In the genomic region with DNA sequence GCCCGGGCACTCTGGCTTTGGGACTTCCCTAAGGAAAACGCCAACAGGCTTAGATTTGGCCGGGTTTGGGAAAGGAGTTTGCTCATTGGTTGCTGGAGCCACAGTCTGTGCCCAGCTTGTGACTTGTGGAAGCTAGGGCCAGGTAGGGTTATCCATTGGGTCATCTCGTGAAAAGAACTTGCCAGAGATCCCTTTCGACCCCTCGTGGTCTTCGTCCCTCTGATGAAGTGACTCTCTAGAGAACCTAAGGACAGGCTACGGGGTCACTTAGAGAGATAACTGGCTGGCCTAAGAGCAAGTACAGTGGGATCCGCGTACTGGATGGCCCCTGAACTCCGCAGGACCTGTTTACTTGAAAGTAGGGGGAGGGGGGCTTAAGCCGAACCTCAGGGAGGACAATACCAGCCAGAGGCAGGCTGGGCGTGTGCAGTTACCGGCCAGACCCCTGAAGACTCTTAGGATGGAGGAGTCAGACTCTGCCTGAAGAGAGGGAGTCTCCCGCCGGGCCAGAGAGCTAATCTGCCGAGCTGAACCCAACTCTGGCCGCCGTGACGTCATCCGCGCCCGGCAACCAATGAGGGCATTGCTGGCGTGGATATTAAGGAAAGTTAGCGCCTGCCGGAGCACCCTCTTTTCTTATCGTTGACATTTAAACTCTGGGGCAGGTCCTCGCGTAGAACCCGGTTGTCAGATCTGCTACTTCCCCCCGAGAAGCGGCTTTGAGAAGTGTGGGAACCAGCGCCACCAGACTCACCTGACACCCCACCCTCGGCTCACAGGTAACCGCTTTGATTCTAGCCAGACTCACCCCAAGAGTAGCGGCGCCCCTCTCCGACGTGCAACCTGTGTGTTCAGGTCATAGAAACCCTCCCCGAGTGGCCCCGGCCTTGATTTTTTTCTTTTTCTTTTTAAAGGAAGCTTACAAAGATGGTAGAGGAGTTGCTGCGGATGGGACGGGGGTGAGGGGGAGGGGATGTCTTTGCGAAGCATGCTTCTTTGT, we compare ENCODE assay signal across 8 mouse cellular contexts. TPM values are rescaled to one million over a fixed set of nuclear protein-coding genes. Genes with fewer than 3 reads are reported as not detected.
DNase-seq lines count a peak whose midpoint lies in the region; ATAC-seq and TF ChIP-seq lines count a peak whose summit lies in the region.

A gene (plus strand): TSS at position 630 of the 1,000 bp plus-strand sequence.

- no peak within 1 kb of the TSS for H3K9ac ChIP-seq in kidney, embryonic 14.5 days (ENCODE audit: low read depth, low read length)
- peak within 1 kb of the TSS; percentile 98 for H3K9ac ChIP-seq in forebrain, embryonic 11.5 days (ENCODE audit: low read length)
- H3K9ac ChIP-seq in liver, embryonic 13.5 days: no peak within 1 kb of the TSS
- H3K9ac ChIP-seq in stomach, postnatal 0 days (ENCODE audit: low read length): no peak within 1 kb of the TSS

- H3K4me2 ChIP-seq in kidney, embryonic 14.5 days (replicated peaks; ENCODE audit: low read depth, low read length): no peak within 1 kb of the TSS
- H3K4me2 ChIP-seq in forebrain, embryonic 11.5 days (ENCODE audit: low read depth, low read length, severe bottlenecking): peak within 1 kb of the TSS; percentile 93
- H3K4me2 ChIP-seq in liver, embryonic 13.5 days: peak within 1 kb of the TSS; percentile 19; the same call in 1 of the 2 replicates
- H3K4me2 ChIP-seq in stomach, postnatal 0 days (replicated peaks; ENCODE audit: low read depth): no peak within 1 kb of the TSS

- no peaks in the 10 kb centered on the region for H3K9me3 ChIP-seq in kidney, embryonic 14.5 days (ENCODE audit: control insufficient read depth, low read length)
- H3K9me3 ChIP-seq in forebrain, embryonic 11.5 days (ENCODE audit: control insufficient read depth, low read length): no peaks in the 10 kb centered on the region
- no peaks in the 10 kb centered on the region for H3K9me3 ChIP-seq in liver, embryonic 13.5 days (replicated peaks)
- no peaks in the 10 kb centered on the region for H3K9me3 ChIP-seq in stomach, postnatal 0 days (ENCODE audit: control insufficient read depth, low read length)

- no peak for TF ChIP-seq CTCF in brain, embryonic 14.5 days (IDR thresholded peaks at IDR 0.05; ENCODE audit: borderline replicate concordance, extremely low read depth, insufficient read depth, insufficient read length)
- TF ChIP-seq CTCF in stomach, postnatal 0 days (IDR thresholded peaks at IDR 0.05; ENCODE audit: low read depth): no peak

- H3K36me3 ChIP-seq in kidney, embryonic 14.5 days (ENCODE audit: control insufficient read depth, insufficient read depth, low read length): no peaks in the 10 kb centered on the region
- H3K36me3 ChIP-seq in forebrain, embryonic 11.5 days (ENCODE audit: control insufficient read depth, insufficient read depth, low read length): no peaks in the 10 kb centered on the region
- no peaks in the 10 kb centered on the region for H3K36me3 ChIP-seq in liver, embryonic 13.5 days
- no peaks in the 10 kb centered on the region for H3K36me3 ChIP-seq in stomach, postnatal 0 days (ENCODE audit: control insufficient read depth, insufficient read depth, low read length)

- H3K4me1 ChIP-seq in kidney, embryonic 14.5 days (ENCODE audit: control insufficient read depth, insufficient read depth, low read length): peaks cover 4% of the 10 kb centered on the region; the same call in 1 of the 2 replicates
- H3K4me1 ChIP-seq in forebrain, embryonic 11.5 days (replicated peaks; ENCODE audit: control insufficient read depth, insufficient read depth, low read length): peaks cover 26% of the 10 kb centered on the region
- H3K4me1 ChIP-seq in liver, embryonic 13.5 days (replicated peaks): peaks cover 6% of the 10 kb centered on the region
- H3K4me1 ChIP-seq in stomach, postnatal 0 days (replicated peaks; ENCODE audit: control insufficient read depth, insufficient read depth): 0 out of 2 replicates have a peak, but pooled peaks cover under 1% of the 10 kb centered on the region

- H3K27me3 ChIP-seq in kidney, embryonic 14.5 days (ENCODE audit: control insufficient read depth, insufficient read depth, low read length): peaks cover 97% of the 10 kb centered on the region
- H3K27me3 ChIP-seq in forebrain, embryonic 11.5 days (ENCODE audit: control insufficient read depth, insufficient read depth, low read length): peaks cover 67% of the 10 kb centered on the region
- peaks cover 100% of the 10 kb centered on the region for H3K27me3 ChIP-seq in liver, embryonic 13.5 days
- peaks cover 39% of the 10 kb centered on the region for H3K27me3 ChIP-seq in stomach, postnatal 0 days (ENCODE audit: control insufficient read depth, insufficient read depth, low read length)

- 1% methylated on average over 44 of the region's 44 CpGs for WGBS in kidney, embryonic 14.5 days
- WGBS in forebrain, embryonic 11.5 days: under 1% methylated on average over 44 of the region's 44 CpGs
- WGBS in liver, embryonic 13.5 days (ENCODE audit: insufficient replicate concordance): 2% methylated on average over 44 of the region's 44 CpGs
- 2% methylated on average over 44 of the region's 44 CpGs for WGBS in stomach, postnatal 0 days

- TF ChIP-seq EP300 in stomach, postnatal 0 days (optimal IDR thresholded peaks at IDR 0.05): no peak

- no peak for TF ChIP-seq POLR2A in brain, embryonic 14.5 days (IDR thresholded peaks at IDR 0.05; ENCODE audit: borderline replicate concordance, extremely low read depth, insufficient read depth, insufficient read length, poor library complexity, severe bottlenecking)

- H3K27ac ChIP-seq in kidney, embryonic 14.5 days (ENCODE audit: low read depth, low read length): no peak within 1 kb of the TSS
- H3K27ac ChIP-seq in forebrain, embryonic 11.5 days (ENCODE audit: low read depth, low read length): peak within 1 kb of the TSS; percentile 2; the same call in 1 of the 2 replicates
- H3K27ac ChIP-seq in liver, embryonic 13.5 days: no peak within 1 kb of the TSS
- no peak within 1 kb of the TSS for H3K27ac ChIP-seq in stomach, postnatal 0 days (replicated peaks)

- 0 out of 2 replicates have a peak, but pooled peaks have one; percentile 22 for ATAC-seq in kidney, embryonic 14.5 days (ENCODE audit: low FRiP score, low TSS enrichment)
- ATAC-seq in forebrain, embryonic 11.5 days (replicated peaks; ENCODE audit: low FRiP score): peak; percentile 35
- no peak for ATAC-seq in liver, embryonic 13.5 days (ENCODE audit: low read depth)
- ATAC-seq in stomach, postnatal 0 days (ENCODE audit: low FRiP score, low TSS enrichment): no peak

- DNase-seq in kidney, adult 8-10 months: no peak
- DNase-seq in brain, embryonic 14.5 days (ENCODE audit: low read depth): peak; percentile 74
- DNase-seq in forebrain, embryonic 11.5 days (ENCODE audit: low spot score): peak; percentile 82
- no peak for DNase-seq in liver, embryonic 13.5 days
- DNase-seq in stomach, postnatal 0 days (ENCODE audit: low spot score): peak; percentile 16
- no peak for DNase-seq in spleen, postnatal 14 days (ENCODE audit: low spot score in 2 of 2)
- DNase-seq in urinary bladder, postnatal 25 days (ENCODE audit: low spot score): no peak

- peak within 1 kb of the TSS; percentile 1; the same call in 1 of the 2 replicates for H3K4me3 ChIP-seq in kidney, embryonic 14.5 days (ENCODE audit: low read length)
- H3K4me3 ChIP-seq in forebrain, embryonic 11.5 days (ENCODE audit: low read depth, low read length): peak within 1 kb of the TSS; percentile 84
- H3K4me3 ChIP-seq in liver, embryonic 13.5 days (replicated peaks): no peak within 1 kb of the TSS
- H3K4me3 ChIP-seq in stomach, postnatal 0 days (ENCODE audit: low read depth, low read length): 0 out of 2 replicates have a peak within 1 kb of the TSS, but pooled peaks have one; percentile 8

RNA-seq across cellular contexts. Expression of the gene that starts here (rescaled TPM):
- polyA plus RNA-seq in kidney, embryonic 14.5 days (2014; fragmentation: Nextera tagmentation; extraction: Ambion mirVana): 0.12 and 0.46 TPM in 2 replicates
- 63.3 and 76.2 TPM in 2 replicates for polyA plus RNA-seq in brain, embryonic 14.5 days (2012; rRNA removed)
- 97.2 and 103 TPM in 2 replicates for polyA plus RNA-seq in forebrain, embryonic 11.5 days (2014; fragmentation: Nextera tagmentation; extraction: Ambion mirVana)
- polyA plus RNA-seq in liver, embryonic 13.5 days (2015; fragmentation: Nextera tagmentation; extraction: Ambion mirVana): 0.05 and 0.07 TPM in 2 replicates
- 0.63 and 0.67 TPM in 2 replicates for polyA plus RNA-seq in stomach, postnatal 0 days (2015; fragmentation: Nextera tagmentation; extraction: Ambion mirVana)

Comparison
In these comparisons a context has a peak if more than half of its experiments do, and no peak if none do; other contexts are left out.
1. RNA of the gene that starts here (polyA plus RNA-seq): 97.2 to 103 TPM in forebrain, embryonic 11.5 days and 63.3 to 76.2 TPM in brain, embryonic 14.5 days; 0.63 to 0.67 TPM in stomach, postnatal 0 days, 0.12 to 0.46 TPM in kidney, embryonic 14.5 days and 0.05 to 0.07 TPM in liver, embryonic 13.5 days; every median in the first group is over 10 times any median in the second.
2. Peak in ATAC-seq and H3K4me3 ChIP-seq in kidney, embryonic 14.5 days; RNA of the gene not detected or under 1 TPM.
3. Peak in DNase-seq and H3K4me3 ChIP-seq in stomach, postnatal 0 days; RNA of the gene not detected or under 1 TPM.
4. H3K4me2 ChIP-seq: peak in forebrain, embryonic 11.5 days (single experiment) and liver, embryonic 13.5 days (single experiment); none in kidney, embryonic 14.5 days (single experiment) and stomach, postnatal 0 days (single experiment).
5. DNase-seq: peak in brain, embryonic 14.5 days (single experiment) and forebrain, embryonic 11.5 days (single experiment); none in kidney, adult 8-10 months (0 of 2), liver, embryonic 13.5 days (single experiment), spleen, postnatal 14 days (0 of 2) and urinary bladder, postnatal 25 days (single experiment).